Mouse (Mus musculus) large intestine, adult 2 months (tissue): ENCODE data around the gene Wdr53. TPM values are rescaled to one million over a fixed set of nuclear protein-coding genes. Genes with fewer than 3 reads are reported as not detected.
"Not testable (repeated sequence)": the region's sequence is repeated elsewhere in the genome, so short reads cannot be mapped to it uniquely, and the experiment has no call there.

Experiments used
- DNase-seq: peaks from one replicate; pipeline ENCODE4 v3.0.0-alpha.2; 2012; ENCODE audit warnings: low read depth, low spot score
- WGBS: fragments of 180-500 bp; shearing (Covaris S2); methylation state at CpG from one replicate; pipeline ENCODE4 v1.1.7; 2018; 5-methylcytosine and 5-hydroxymethylcytosine counted together
- polyA plus RNA-seq: library from polyadenylated mRNA; depleted of rRNA; stranded (reverse); fragments of >200 nt; gene quantifications from 2 replicates; pipeline ENCODE4 v1.2.3, GENCODE M21; 2012; rRNA removed

Gene Wdr53
- polyA plus RNA-seq, 1 experiment = 3.9 TPM

DNA sequence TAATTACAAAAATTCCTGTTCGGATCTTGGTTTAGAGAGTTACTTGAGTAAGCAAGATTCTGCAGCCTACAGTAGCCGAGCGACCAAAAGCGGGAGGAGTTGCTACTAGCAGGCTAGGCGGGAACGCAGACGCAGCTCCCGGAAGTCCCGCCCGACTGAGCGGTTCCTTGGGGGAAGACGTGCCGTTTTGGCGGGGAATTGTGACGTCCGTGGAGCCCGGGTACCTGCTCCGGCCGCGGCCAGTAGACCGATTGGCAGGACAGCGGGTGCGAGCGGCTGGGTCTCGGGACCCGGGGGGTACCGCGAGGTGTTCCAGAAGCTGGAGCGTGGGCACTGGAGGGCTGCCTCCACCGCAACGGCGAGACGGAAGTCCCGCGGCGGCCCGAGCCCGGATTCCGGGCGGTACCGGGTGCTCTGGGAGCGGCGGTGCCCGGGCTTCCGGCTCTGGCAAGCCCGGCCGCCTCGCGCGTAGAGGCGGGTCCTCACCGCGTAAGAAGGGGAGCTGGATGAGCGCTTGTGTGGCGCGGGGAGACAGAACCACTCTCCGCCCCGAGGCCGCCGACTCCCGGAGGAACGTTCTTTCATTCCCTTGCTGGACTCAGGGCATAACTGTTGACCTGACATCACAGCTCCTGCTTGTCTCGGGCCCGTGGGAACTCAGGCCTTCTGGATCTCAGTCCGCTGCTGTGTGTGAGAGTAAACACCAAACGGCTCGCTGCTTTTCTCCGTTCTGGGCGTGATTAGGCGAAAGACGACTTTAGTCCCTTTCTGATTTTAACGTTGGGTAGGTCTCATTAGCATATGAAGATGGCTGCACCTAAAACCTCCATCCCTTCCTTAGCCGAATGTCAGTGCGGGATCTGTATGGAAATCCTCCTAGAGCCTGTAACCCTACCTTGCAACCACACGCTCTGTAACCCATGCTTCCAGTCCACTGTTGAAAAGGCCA lies 30.6 kb downstream of the Wdr53 start, which contains the start of gene Rnf168:
Rnf168 (plus strand) TSS at position 152 of the 949 bp plus-strand sequence.
- peak; percentile 78 for DNase-seq
- under 1% methylated on average over 75 of the region's 75 CpGs for WGBS

GRCm38 (mm10) chr16:32278396-32278795 lies 31.4 kb downstream of the Wdr53 start:
- DNase-seq = no peak
- WGBS = 19% methylated on average over 7 of the region's 7 CpGs

DNA sequence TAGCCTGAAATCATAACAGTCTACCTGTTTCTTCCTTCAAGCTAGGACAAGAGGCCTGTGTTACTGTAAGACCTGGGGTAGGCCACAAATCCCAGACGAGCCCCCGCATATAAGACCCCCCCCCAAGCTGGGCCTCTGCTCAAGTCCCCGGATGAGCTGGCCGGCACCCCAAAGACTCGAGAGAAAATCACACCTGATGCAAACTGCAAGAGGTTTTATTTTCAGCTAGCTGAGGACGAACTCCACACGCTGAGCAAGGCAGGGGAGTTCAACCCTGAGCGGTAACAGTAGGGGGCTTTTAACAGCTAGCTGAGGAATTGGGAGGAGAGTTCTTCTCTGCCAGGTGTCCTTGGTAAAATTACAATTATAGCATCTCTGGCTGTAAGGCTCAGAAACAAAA lies 33.2 kb downstream of the Wdr53 start:
- 96% methylated on average over 8 of the region's 8 CpGs for WGBS
- no peak for DNase-seq

DNA sequence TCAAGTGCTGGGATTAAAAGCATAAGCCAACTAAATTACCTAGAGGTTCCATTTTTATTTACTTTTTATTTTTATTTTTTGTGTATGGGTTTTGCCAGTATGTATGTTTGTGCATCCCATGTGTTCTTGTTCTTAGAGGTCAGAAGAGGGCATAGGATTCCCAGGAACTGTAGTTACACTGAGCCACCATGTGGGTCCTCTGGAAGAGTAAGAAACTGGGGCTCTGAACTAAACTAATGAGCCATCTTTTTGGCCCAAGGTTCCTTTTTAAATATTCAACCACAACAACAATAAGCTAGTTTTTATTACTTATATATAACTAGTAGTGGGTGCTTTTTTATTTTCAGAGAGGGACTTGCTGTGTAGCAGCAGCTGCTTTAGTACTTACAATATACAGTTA lies 35.6 kb downstream of the Wdr53 start:
- no peak for DNase-seq

GRCm38 (mm10) chr16:32291821-32292220 lies 44.8 kb downstream of the Wdr53 start:
- DNase-seq = no peak
- WGBS = 98% methylated on average over 4 of the region's 4 CpGs

- WGBS = 96% methylated on average over 4 of the region's 4 CpGs
- DNase-seq = not testable (repeated sequence)
Observed at GRCm38 (mm10) chr16:32299617-32300016, 52.6 kb downstream of the Wdr53 start.

GRCm38 (mm10) chr16:32303046-32303445 lies 56.0 kb downstream of the Wdr53 start:
- 71% methylated on average over 1 of the region's 1 CpGs for WGBS

GRCm38 (mm10) chr16:32303886-32304285 lies 56.9 kb downstream of the Wdr53 start:
- DNase-seq = no peak
- WGBS = 95% methylated on average over 7 of the region's 7 CpGs

More at GRCm38 (mm10) chr16:32303046-32303445, 56.0 kb downstream of the Wdr53 start:
- no peak for DNase-seq

Other genes starting within 250 kb of the Wdr53 start
- gene Senp5, start 243.9 kb upstream of the Wdr53 start, polyA plus RNA-seq = 3.9 and 5.4 TPM in 2 replicates
- gene Pak2, start 167.9 kb upstream of the Wdr53 start, polyA plus RNA-seq = 20.0 and 21.9 TPM in 2 replicates
- gene Pigx, start 147.5 kb upstream of the Wdr53 start, polyA plus RNA-seq = 33.9 and 38.4 TPM in 2 replicates
- gene Cep19, start 147.4 kb upstream of the Wdr53 start, polyA plus RNA-seq = 10.1 and 10.5 TPM in 2 replicates
- 9.0 and 10.8 TPM in 2 replicates for gene Nrros, start 81.6 kb upstream of the Wdr53 start, polyA plus RNA-seq
- gene Bex6, start 67.4 kb upstream of the Wdr53 start, polyA plus RNA-seq = not detected in 2 replicates
- 3.0 and 3.6 TPM in 2 replicates for gene Fbxo45, start 69 bp upstream of the Wdr53 start, polyA plus RNA-seq
- not detected in 2 replicates for gene Smco1, start 24.2 kb downstream of the Wdr53 start, polyA plus RNA-seq
- gene Rnf168, start 30.2 kb downstream of the Wdr53 start, polyA plus RNA-seq = 4.5 and 7.6 TPM in 2 replicates
- 2.1 and 10.0 TPM in 2 replicates for gene Ubxn7, start 85.0 kb downstream of the Wdr53 start, polyA plus RNA-seq
- gene Tm4sf19, start 153.3 kb downstream of the Wdr53 start, polyA plus RNA-seq = 0.45 and 0.84 TPM in 2 replicates
- gene Tctex1d2, start 172.5 kb downstream of the Wdr53 start, polyA plus RNA-seq = 2.4 and 3.2 TPM in 2 replicates
- gene Pcyt1a, start 183.7 kb downstream of the Wdr53 start, polyA plus RNA-seq = 24.5 and 73.7 TPM in 2 replicates
- gene Slc51a, start 240.7 kb downstream of the Wdr53 start, polyA plus RNA-seq = 838 and 1,191 TPM in 2 replicates
- gene Zdhhc19, start 249.0 kb downstream of the Wdr53 start, polyA plus RNA-seq = 1.9 and 3.1 TPM in 2 replicates